Mouse (Mus musculus) Patski (cell line): ENCODE data around the gene Styxl1. TPM values are rescaled to one million over a fixed set of nuclear protein-coding genes. Genes with fewer than 3 reads are reported as not detected.

Source experiments
- ATAC-seq: fragments of 100-300 bp; one replicate; pipeline ENCODE4 v1.8.0; 2021
- CTCF ChIA-PET: fragments of 350-600 bp; sonication (Branson Sonifier 250); formaldehyde crosslinking; loops from one replicate; lab custom pipeline; 2022; ENCODE audit warnings: inconsistent platforms; lab: Charles Lee
- POLR2A ChIA-PET: fragments of 350-600 bp; sonication (Branson Sonifier 250); formaldehyde crosslinking; loops from one replicate; lab custom pipeline; 2022; ENCODE audit warnings: antibody characterized with exemption, inconsistent platforms; lab: Charles Lee
- DNase-seq: peaks from one replicate; pipeline ENCODE4 v3.0.0-alpha.2; 2011; ENCODE audit warnings: low read depth, low spot score
- H3K27me3 ChIP-seq: fragments of 371-371 bp; one replicate; pipeline ENCODE4 v1.5.1; 2021
- CTCF ChIP-seq: fragments of 100-300 bp; IDR thresholded peaks from one replicate; pipeline ENCODE4 v1.5.1; 2021
- in situ Hi-C: fragments of 300-500 bp; cut with MboI; formaldehyde crosslinking; loops from 3 replicates; pipeline ENCODE4 v1.11.1; 2018; ENCODE audit warnings: low pct_unique_long_range_greater_than_20kb, mixed read lengths
- polyA plus RNA-seq: library from polyadenylated mRNA; unstranded; gene quantifications from one replicate; pipeline ENCODE4 v1.2.3, GENCODE M21; 2021

The Styxl1 gene
- polyA plus RNA-seq, 1 experiment from 2014 or later, result 1.5 TPM

GRCm38 (mm10) chr5:135803135-135803534, 24.9 kb upstream of the Styxl1 start:
- ChIA-PET CTCF (interaction anchor here (2.0 to 2.3 kb wide), 2 partner anchors 9 to 26 kb away, joined by 6 to 8 read pairs; no protein-coding TSS in a partner anchor), POLR2A (no interaction called here)
- ATAC-seq (no peak), DNase-seq (no peak)
- in situ Hi-C loops, result no loop called here
- peaks cover 19% of the 10 kb centered on the region for H3K27me3 ChIP-seq
- peak; percentile 39 for TF ChIP-seq CTCF

GRCm38 (mm10) chr5:135802641-135803040, 24.5 kb upstream of the Styxl1 start:
- in situ Hi-C loops, result no loop called here
- TF ChIP-seq CTCF, result no peak
- ATAC-seq, result no peak
- H3K27me3 ChIP-seq, result peaks cover 19% of the 10 kb centered on the region
- CTCF ChIA-PET, result interaction anchor here (2.0 kb wide), 1 partner anchor 26 kb away, joined by 6 read pairs; no protein-coding TSS in a partner anchor
- POLR2A ChIA-PET, result no interaction called here
- DNase-seq, result no peak

- ATAC-seq (no peak), DNase-seq (no peak)
- ChIA-PET POLR2A (interaction anchor here (0.6 kb wide), 1 partner anchor 77 kb away, joined by 4 read pairs; no protein-coding TSS in a partner anchor), CTCF (interaction anchor here (2.9 kb wide), 1 partner anchor 54 kb away, joined by 10 read pairs; no protein-coding TSS in a partner anchor)
- in situ Hi-C loops, result no loop called here
- H3K27me3 ChIP-seq, result peaks cover 19% of the 10 kb centered on the region
- no peak for TF ChIP-seq CTCF
Measured at GRCm38 (mm10) chr5:135800927-135801326, 22.7 kb upstream of the Styxl1 start.

GRCm38 (mm10) chr5:135799746-135800145, 21.6 kb upstream of the Styxl1 start:
- peak; percentile 71 for TF ChIP-seq CTCF
- H3K27me3 ChIP-seq, result peaks cover 19% of the 10 kb centered on the region
- no peak for ATAC-seq
- no peak for DNase-seq
- CTCF ChIA-PET, result interaction anchor here (1.2 to 2.9 kb wide), 3 partner anchors 8 to 55 kb away, joined by 3 to 10 read pairs (median 4); no protein-coding TSS in a partner anchor
- POLR2A ChIA-PET, result no interaction called here
- in situ Hi-C loops, result loop anchor here (5.0 kb wide), 1 partner anchor 58 kb away; no protein-coding TSS in a partner anchor

- ATAC-seq, result no peak
- CTCF ChIA-PET, result interaction anchor here (0.6 to 3.2 kb wide), 10 partner anchors 10 to 179 kb away, joined by 3 to 14 read pairs (median 4); partner anchors contain the start of gene Srrm3
- POLR2A ChIA-PET, result interaction anchor here (1.0 kb wide), 1 partner anchor 10 kb away, joined by 3 read pairs; no protein-coding TSS in a partner anchor
- no peak for DNase-seq
- no peaks in the 10 kb centered on the region for H3K27me3 ChIP-seq
- TF ChIP-seq CTCF, result no peak
- in situ Hi-C loops, result loop anchor here (5.0 kb wide), 1 partner anchor 62 kb away; no protein-coding TSS in a partner anchor
Measured at GRCm38 (mm10) chr5:135794859-135795181, 16.6 kb upstream of the Styxl1 start.

GRCm38 (mm10) chr5:135793996-135794858, 16.0 kb upstream of the Styxl1 start:
- DNase-seq, result no peak
- in situ Hi-C loops, result no loop called here
- no peaks in the 10 kb centered on the region for H3K27me3 ChIP-seq
- TF ChIP-seq CTCF, result peak; percentile 99
- ChIA-PET POLR2A (interaction anchor here (0.6 to 1.0 kb wide), 3 partner anchors 10 to 17 kb away, joined by 3 read pairs; no protein-coding TSS in a partner anchor), CTCF (interaction anchor here (0.7 to 3.2 kb wide), 12 partner anchors 10 to 178 kb away, joined by 3 to 14 read pairs (median 4); partner anchors contain the start of gene Srrm3)
- ATAC-seq, result peak; percentile 71

GRCm38 (mm10) chr5:135782901-135783300, 4.7 kb upstream of the Styxl1 start:
- H3K27me3 ChIP-seq, result no peaks in the 10 kb centered on the region
- in situ Hi-C loops, result no loop called here
- no peak for ATAC-seq
- POLR2A ChIA-PET, result interaction anchor here (1.6 kb wide), 1 partner anchor 11 kb away, joined by 3 read pairs; no protein-coding TSS in a partner anchor
- TF ChIP-seq CTCF, result no peak
- DNase-seq, result no peak
- CTCF ChIA-PET, result no interaction called here

GRCm38 (mm10) chr5:135780331-135780730, 2.1 kb upstream of the Styxl1 start:
- POLR2A ChIA-PET, result interaction anchor here (1.6 kb wide), 1 partner anchor 12 kb away, joined by 5 read pairs; no protein-coding TSS in a partner anchor
- TF ChIP-seq CTCF, result no peak

GRCm38 (mm10) chr5:135778471-135779445, 573 bp upstream of the Styxl1 start, which contains the start of gene Mdh2:
Gene Mdh2 (plus strand): TSS chr5:135778480.
- in situ Hi-C loops, result no loop called here
- peak; percentile 100 for DNase-seq
- ChIA-PET POLR2A (interaction anchor here (1.3 kb wide), 1 partner anchor 11 kb away, joined by 6 read pairs; no protein-coding TSS in a partner anchor), CTCF (interaction anchor here (1.2 to 1.4 kb wide), 2 partner anchors 149 to 227 kb away, joined by 4 read pairs; no protein-coding TSS in a partner anchor)
- TF ChIP-seq CTCF, result no peak
- ATAC-seq, result peak; percentile 94
- H3K27me3 ChIP-seq, result no peaks in the 10 kb centered on the region

More at GRCm38 (mm10) chr5:135780331-135780730, 2.1 kb upstream of the Styxl1 start:
- ATAC-seq (no peak), DNase-seq (no peak)
- in situ Hi-C loops, result no loop called here
- H3K27me3 ChIP-seq, result no peaks in the 10 kb centered on the region
- CTCF ChIA-PET, result interaction anchor here (1.4 kb wide), 1 partner anchor 15 kb away, joined by 4 read pairs; no protein-coding TSS in a partner anchor
